Mouse (Mus musculus) limb, embryonic 11.5 days (tissue): ENCODE measurements around the gene Prpf38b. TPM values are rescaled to one million over a fixed set of nuclear protein-coding genes. Genes with fewer than 3 reads are reported as not detected.

Experiments used
- ATAC-seq: fragments of 200-750 bp; cut with Nextera tagmentation; 2 replicates; pipeline ENCODE4 v1.8.0; 2017; ENCODE audit warnings: low read depth; ENCODE audit not compliant: insufficient number of reproducible peaks, low FRiP score, low TSS enrichment
- DNase-seq: peaks from one replicate; pipeline ENCODE4 v3.0.0-alpha.2; 2015; ENCODE audit warnings: low spot score
- H3K27ac ChIP-seq: fragments of 300-500 bp; sonication (generic); replicated peaks from 2 replicates; pipeline ENCODE4 v1.5.1; 2014; ENCODE audit warnings: low read depth, mild to moderate bottlenecking, low read length
- H3K27me3 ChIP-seq: fragments of 300-500 bp; sonication (generic); 2 replicates; pipeline ENCODE4 v1.6.1; 2014; ENCODE audit warnings: mild to moderate bottlenecking, low read length, mixed read lengths; ENCODE audit not compliant: control insufficient read depth, insufficient read depth
- H3K36me3 ChIP-seq: fragments of 300-500 bp; sonication (generic); 2 replicates; pipeline ENCODE4 v1.6.1; 2014; ENCODE audit warnings: mild to moderate bottlenecking, low read length, moderate library complexity, mixed read lengths; ENCODE audit not compliant: control insufficient read depth, insufficient read depth
- H3K4me1 ChIP-seq: fragments of 300-500 bp; sonication (generic); 2 replicates; pipeline ENCODE4 v1.6.1; 2014; ENCODE audit warnings: low read length, mixed read lengths; ENCODE audit not compliant: control insufficient read depth, insufficient read depth
- H3K4me2 ChIP-seq: fragments of 300-500 bp; sonication (generic); 2 replicates; pipeline ENCODE4 v1.6.1; 2014; ENCODE audit warnings: low read depth, mild to moderate bottlenecking, moderate library complexity; ENCODE audit not compliant: severe bottlenecking
- H3K4me3 ChIP-seq: fragments of 300-500 bp; sonication (generic); 2 replicates; pipeline ENCODE4 v1.5.1; 2014; ENCODE audit warnings: low read depth, low read length
- H3K9ac ChIP-seq: fragments of 300-500 bp; sonication (generic); 2 replicates; pipeline ENCODE4 v1.6.1; 2014; ENCODE audit warnings: mild to moderate bottlenecking, low read length
- H3K9me3 ChIP-seq: fragments of 300-500 bp; sonication (generic); 2 replicates; pipeline ENCODE4 v1.6.1; 2016; ENCODE audit warnings: low read length; ENCODE audit not compliant: control insufficient read depth
- WGBS: fragments of 180-500 bp; shearing (Covaris S2); extraction: QIAGEN DNeasy Blood & Tissue Kit; methylation state at CpG from one replicate; pipeline ENCODE4 v1.1.7; 2014; 5-methylcytosine and 5-hydroxymethylcytosine counted together
- polyA plus RNA-seq: library from polyadenylated mRNA; unstranded; fragments of >200 nt; fragmentation: Nextera tagmentation; extraction: Ambion mirVana; gene quantifications from 2 replicates; pipeline ENCODE4 v1.2.1, GENCODE M21; 2014

Prpf38b gene
- polyA plus RNA-seq, 1 experiment from 2014 or later: 79.9 TPM

DNA sequence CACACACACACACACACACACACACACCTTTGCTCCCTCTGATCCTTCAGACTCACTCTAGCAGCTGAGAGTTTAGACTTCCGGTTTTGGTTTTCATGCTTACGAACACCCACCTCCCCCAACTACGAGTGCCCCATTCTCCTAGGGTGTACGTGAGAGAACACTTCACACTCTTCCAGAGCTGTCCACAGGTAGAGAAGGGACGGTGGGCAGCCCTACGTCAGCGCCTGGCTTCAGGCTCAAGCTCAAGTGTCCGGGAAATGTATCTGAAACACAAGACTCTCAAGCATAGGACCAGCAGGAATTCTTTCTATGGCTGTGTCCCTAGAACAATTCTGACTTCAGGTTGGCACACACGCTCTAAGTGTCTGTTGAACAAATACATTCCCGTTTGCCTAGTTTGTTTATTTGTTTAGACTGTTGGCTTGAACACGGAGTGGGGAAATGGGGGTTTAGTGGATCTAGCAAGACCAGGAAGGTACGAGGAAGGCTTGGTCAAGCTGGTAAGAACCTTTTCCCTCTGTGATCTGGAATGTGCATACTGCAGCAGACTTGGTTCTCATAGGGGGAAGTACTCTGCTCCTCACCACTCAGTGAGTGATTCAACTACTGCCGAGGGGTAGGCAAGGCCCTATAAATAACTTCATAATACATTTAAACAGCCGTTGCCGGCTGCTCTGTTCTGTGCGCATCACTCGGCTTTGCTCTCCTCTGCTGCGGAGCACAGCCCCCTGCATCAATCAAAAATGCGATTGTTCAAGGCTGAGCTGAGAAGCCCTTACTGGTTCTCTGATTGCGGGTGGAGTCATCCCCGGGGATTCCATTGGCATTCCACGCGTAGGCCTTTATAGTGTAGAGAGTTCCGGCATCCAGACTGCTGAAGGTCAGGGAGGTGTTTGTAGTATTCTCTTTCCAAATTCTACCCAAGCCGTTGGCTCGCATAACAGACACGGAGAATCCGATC, 30.7 kb downstream of the Prpf38b start:
- no peak overlapping the region for H3K27ac ChIP-seq
- H3K27me3 ChIP-seq: no peaks in the 10 kb centered on the region
- 0 out of 2 replicates have a peak, but pooled peaks have one; percentile 70 for ATAC-seq

DNA sequence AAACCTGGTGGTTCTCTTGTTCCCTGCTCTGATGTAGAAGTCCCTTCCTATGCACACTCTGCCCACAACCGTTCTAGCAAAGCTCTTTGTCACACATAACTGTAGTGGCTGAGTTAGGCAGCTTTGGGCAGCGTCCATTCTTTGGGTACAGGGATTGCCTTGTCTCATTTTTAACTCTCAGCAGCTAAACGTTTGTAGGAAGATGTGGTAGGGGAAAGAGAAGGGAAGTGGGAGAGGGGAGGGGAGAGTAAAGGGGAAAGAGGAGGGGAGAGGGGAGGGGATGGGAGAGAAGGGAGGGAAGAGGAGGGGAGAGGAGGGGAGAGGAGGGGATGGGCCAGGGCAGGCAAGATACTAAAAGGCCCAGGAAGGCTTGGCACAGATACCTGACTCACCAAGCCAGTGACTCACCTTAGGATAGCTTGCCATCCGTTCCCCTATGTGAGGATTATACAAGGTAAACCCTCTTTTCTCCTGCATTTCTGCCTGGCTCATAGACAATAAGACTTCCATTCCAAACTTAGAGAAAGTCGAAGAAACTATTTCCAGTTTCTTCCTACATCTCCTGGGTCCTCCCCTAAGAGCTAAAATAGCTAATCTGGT, 31.6 kb downstream of the Prpf38b start:
- Histone ChIP-seq H3K27me3 (no peaks in the 10 kb centered on the region), H3K4me2 (no peak overlapping the region), H3K36me3 (no peaks in the 10 kb centered on the region), H3K9ac (no peak overlapping the region), H3K27ac (no peak overlapping the region), H3K4me3 (no peak overlapping the region), H3K4me1 (no peaks in the 10 kb centered on the region), H3K9me3 (no peaks in the 10 kb centered on the region)
- WGBS: 69% methylated on average over 5 of the region's 5 CpGs
- no peak for DNase-seq
- no peak for ATAC-seq

More for the DNA sequence above, 30.7 kb downstream of the Prpf38b start:
- no peak for DNase-seq
- no peak overlapping the region for H3K4me2 ChIP-seq
- H3K4me1 ChIP-seq: no peaks in the 10 kb centered on the region
- H3K36me3 ChIP-seq: no peaks in the 10 kb centered on the region
- WGBS: 67% methylated on average over 28 of the region's 28 CpGs
- H3K4me3 ChIP-seq: no peak overlapping the region
- no peaks in the 10 kb centered on the region for H3K9me3 ChIP-seq
- no peak overlapping the region for H3K9ac ChIP-seq

DNA sequence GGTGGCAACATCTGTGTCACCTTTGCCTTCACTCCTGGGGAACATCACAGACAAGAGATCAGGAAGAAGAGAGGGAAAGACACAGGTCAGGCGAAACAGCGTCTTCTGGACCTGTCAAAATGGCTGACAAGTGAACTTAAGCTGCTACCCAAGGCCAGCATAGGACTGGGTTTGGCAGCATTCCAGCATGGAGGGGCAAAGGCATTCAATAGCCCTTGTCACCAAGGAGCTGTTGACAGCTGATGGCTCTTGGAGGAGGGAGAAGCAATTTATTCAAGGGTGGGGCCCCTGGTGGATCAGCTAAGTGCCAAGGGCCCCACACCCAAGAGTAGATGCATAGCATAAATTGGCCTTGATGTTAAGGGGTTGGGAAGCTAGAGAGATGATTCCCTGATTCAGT, 32.4 kb downstream of the Prpf38b start:
- WGBS: 80% methylated on average over 2 of the region's 2 CpGs
- ATAC-seq: no peak
- no peaks in the 10 kb centered on the region for H3K4me1 ChIP-seq
- no peaks in the 10 kb centered on the region for H3K36me3 ChIP-seq
- no peaks in the 10 kb centered on the region for H3K27me3 ChIP-seq
- H3K4me3 ChIP-seq: no peak overlapping the region
- no peak overlapping the region for H3K27ac ChIP-seq
- no peaks in the 10 kb centered on the region for H3K9me3 ChIP-seq
- DNase-seq: no peak
- H3K4me2 ChIP-seq: no peak overlapping the region
- no peak overlapping the region for H3K9ac ChIP-seq

DNA sequence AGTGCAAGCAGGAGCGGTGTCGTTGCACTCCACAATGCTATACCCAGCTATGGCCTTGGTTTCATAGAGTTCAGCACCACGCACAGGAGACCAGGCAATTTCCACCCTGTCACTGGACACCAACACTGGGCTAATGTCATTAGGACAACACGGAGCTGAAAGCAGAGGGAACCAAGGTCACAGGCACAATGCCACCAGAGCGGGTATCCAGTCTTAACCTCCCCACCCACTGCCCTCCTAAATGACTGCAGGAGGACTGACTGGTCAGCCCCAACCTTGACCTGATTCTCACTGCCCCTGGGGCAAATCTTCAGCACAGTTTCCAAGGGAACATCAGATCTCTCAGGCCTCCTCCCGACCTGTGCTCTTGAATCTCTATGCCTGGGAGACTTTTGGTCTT, 40.9 kb downstream of the Prpf38b start:
- Histone ChIP-seq H3K36me3 (no peaks in the 10 kb centered on the region), H3K4me3 (no peak overlapping the region), H3K9ac (no peak overlapping the region), H3K27me3 (no peaks in the 10 kb centered on the region), H3K4me2 (no peak overlapping the region), H3K27ac (no peak overlapping the region), H3K9me3 (no peaks in the 10 kb centered on the region), H3K4me1 (no peaks in the 10 kb centered on the region)
- DNase-seq: no peak
- WGBS: 80% methylated on average over 6 of the region's 6 CpGs
- no peak for ATAC-seq

DNA sequence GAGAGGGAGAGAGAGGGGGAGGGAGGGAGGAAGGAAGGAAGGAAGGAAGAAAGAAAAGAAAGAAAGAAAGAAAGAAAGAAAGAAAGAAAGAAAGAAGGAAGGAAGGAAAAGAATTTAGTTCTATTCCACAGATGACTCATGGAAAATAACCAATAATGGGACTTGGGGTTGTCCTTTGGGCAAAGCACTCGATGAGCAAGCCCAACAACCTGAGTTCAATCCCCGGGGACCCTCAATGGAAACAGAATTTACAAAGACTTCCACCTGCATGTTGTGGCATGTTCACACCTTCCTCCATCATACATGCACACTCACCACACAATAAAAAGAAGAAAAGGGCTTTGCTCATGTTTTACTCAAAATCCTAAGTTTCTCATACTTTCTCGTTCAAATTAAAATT, 44.1 kb downstream of the Prpf38b start:
- H3K9me3 ChIP-seq: no peaks in the 10 kb centered on the region
- H3K9ac ChIP-seq: no peak overlapping the region
- WGBS: 92% methylated on average over 3 of the region's 3 CpGs
- no peaks in the 10 kb centered on the region for H3K36me3 ChIP-seq
- ATAC-seq (no peak), DNase-seq (no peak)
- no peaks in the 10 kb centered on the region for H3K4me1 ChIP-seq
- no peak overlapping the region for H3K4me2 ChIP-seq
- H3K27me3 ChIP-seq: no peaks in the 10 kb centered on the region
- no peak overlapping the region for H3K4me3 ChIP-seq
- H3K27ac ChIP-seq: no peak overlapping the region

DNA sequence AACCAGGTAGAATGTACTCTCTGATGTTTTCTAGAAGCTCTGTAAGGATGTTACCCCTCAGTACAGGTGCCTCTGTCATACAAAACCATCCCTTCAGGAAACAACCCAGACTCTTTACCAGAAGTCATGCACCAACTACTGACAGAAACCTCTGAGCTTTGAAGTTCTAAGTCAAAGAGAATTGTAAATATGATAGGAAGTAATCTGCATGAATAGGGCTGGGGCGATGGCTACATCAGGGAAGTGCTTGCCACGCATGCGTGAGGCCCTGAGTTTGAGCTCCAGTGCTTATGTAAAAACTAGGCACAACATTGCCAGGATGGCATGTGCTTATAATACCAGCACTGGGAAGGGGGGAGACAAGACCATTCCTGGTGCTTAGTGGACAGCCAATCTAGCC, 45.9 kb downstream of the Prpf38b start:
- 98% methylated on average over 3 of the region's 3 CpGs for WGBS
- no peak for ATAC-seq

DNA sequence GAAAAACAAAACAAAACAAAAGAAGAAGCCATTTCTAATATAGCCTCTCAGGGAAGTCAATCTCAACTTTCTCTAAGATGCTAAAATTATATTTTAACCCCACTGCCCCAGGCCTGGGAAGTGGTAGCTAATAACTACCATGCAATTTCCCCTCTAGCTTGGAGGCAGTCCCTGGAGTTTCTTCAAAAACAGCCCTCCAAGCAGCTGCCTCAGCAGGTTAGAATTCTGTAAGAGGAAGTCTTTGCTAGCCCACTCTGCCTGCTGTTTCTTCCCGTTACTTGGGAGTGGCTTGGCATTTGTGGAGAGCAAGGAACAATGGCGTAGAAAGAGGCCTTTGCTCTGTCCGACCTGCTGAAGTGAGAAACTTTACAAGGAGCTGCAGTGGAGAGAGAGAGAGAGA, 46.4 kb downstream of the Prpf38b start:
- Histone ChIP-seq H3K27me3 (no peaks in the 10 kb centered on the region), H3K9me3 (no peaks in the 10 kb centered on the region), H3K4me2 (no peak overlapping the region), H3K4me1 (no peaks in the 10 kb centered on the region), H3K4me3 (no peak overlapping the region), H3K9ac (no peak overlapping the region), H3K36me3 (no peaks in the 10 kb centered on the region), H3K27ac (no peak overlapping the region)
- WGBS: 54% methylated on average over 3 of the region's 3 CpGs
- ATAC-seq: no peak
- no peak for DNase-seq

More for the DNA sequence above, 45.9 kb downstream of the Prpf38b start:
- no peak for DNase-seq
- H3K9ac ChIP-seq: no peak overlapping the region
- no peaks in the 10 kb centered on the region for H3K27me3 ChIP-seq
- H3K27ac ChIP-seq: no peak overlapping the region
- H3K9me3 ChIP-seq: no peaks in the 10 kb centered on the region
- no peak overlapping the region for H3K4me3 ChIP-seq
- no peaks in the 10 kb centered on the region for H3K4me1 ChIP-seq
- no peaks in the 10 kb centered on the region for H3K36me3 ChIP-seq
- no peak overlapping the region for H3K4me2 ChIP-seq

DNA sequence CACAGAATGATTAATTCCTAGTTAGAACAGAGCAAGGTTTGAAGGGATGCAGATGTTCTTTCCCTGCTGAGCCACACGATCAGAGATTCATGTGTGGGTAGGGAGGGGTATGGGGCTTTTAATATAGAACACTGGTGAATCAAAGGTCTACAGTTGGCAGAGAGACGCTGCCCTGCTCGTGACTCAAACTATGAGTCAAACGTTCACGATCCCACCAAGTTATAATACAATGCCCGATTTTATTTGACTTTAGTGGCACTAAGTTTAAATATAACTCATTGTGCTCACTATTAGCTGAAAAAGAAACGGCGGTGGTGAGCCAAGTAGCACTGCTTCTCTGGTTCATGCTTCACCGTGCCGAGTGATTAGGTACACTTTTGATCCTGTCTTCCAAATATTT, 48.4 kb downstream of the Prpf38b start:
- Histone ChIP-seq H3K9ac (no peak overlapping the region), H3K27me3 (no peaks in the 10 kb centered on the region), H3K27ac (no peak overlapping the region), H3K4me3 (no peak overlapping the region), H3K9me3 (no peaks in the 10 kb centered on the region), H3K4me2 (no peak overlapping the region), H3K36me3 (no peaks in the 10 kb centered on the region), H3K4me1 (0 out of 2 replicates have a peak, but pooled peaks cover 2% of the 10 kb centered on the region)
- 92% methylated on average over 10 of the region's 10 CpGs for WGBS
- ATAC-seq: no peak
- DNase-seq: no peak
